Mouse (Mus musculus) CH12.LX (cell line): Measurements from ENCODE around the gene Ptpn14.

Experiments
- BHLHE40 ChIP-seq: IDR thresholded peaks from 2 replicates; pipeline ENCODE4 v1.6.1; 2011; ENCODE audit warnings: mild to moderate bottlenecking, low read depth, low read length, improper control_type of control experiment
- CHD2 ChIP-seq: IDR thresholded peaks from 2 replicates; pipeline ENCODE4 v1.6.1; 2011; ENCODE audit warnings: low read length, improper control_type of control experiment
- CTCF ChIP-seq, 2 experiments: IDR thresholded peaks in 1 of 2; conservative IDR thresholded peaks in 1 of 2; 2 replicates each; pipeline ENCODE4 v1.5.1; 2011 to 2012; ENCODE audit warnings: low read depth in 2 of 2, low read length in 2 of 2, improper control_type of control experiment in 1 of 2, inconsistent platforms in 1 of 2, mild to moderate bottlenecking in 1 of 2, moderate library complexity in 1 of 2
- EP300 ChIP-seq: IDR thresholded peaks from 2 replicates; pipeline ENCODE4 v1.6.1; 2011; ENCODE audit warnings: low read length, improper control_type of control experiment
- MAFK ChIP-seq: IDR thresholded peaks from 2 replicates; pipeline ENCODE4 v1.6.1; 2011; ENCODE audit warnings: low read length, improper control_type of control experiment; ENCODE audit not compliant: insufficient replicate concordance
- MAX ChIP-seq: IDR thresholded peaks from 2 replicates; pipeline ENCODE4 v1.6.1; 2011; ENCODE audit warnings: low read length, improper control_type of control experiment
- MAZ ChIP-seq: IDR thresholded peaks from 2 replicates; pipeline ENCODE4 v1.6.1; 2012; ENCODE audit warnings: low read depth, mild to moderate bottlenecking, inconsistent platforms, low read length, improper control_type of control experiment, moderate library complexity
- MEF2A ChIP-seq: IDR thresholded peaks from 2 replicates; pipeline ENCODE4 v1.6.1; 2014; ENCODE audit warnings: low read depth, mild to moderate bottlenecking, inconsistent platforms, low read length, improper control_type of control experiment, borderline replicate concordance
- MYC ChIP-seq: IDR thresholded peaks from 2 replicates; pipeline ENCODE4 v1.6.1; 2011; ENCODE audit warnings: low read depth, mild to moderate bottlenecking, improper control_type of control experiment, low read length
- POLR2A ChIP-seq: IDR thresholded peaks from 2 replicates; pipeline ENCODE4 v1.6.1; 2011; ENCODE audit warnings: low read depth, mild to moderate bottlenecking, improper control_type of control experiment, low read length
- TCF12 ChIP-seq: IDR thresholded peaks from 2 replicates; pipeline ENCODE4 v1.6.1; 2014; ENCODE audit warnings: low read depth, mild to moderate bottlenecking, inconsistent platforms, low read length, improper control_type of control experiment

- no peak for TF ChIP-seq MAZ
- TF ChIP-seq BHLHE40 = no peak
- TF ChIP-seq MAX = no peak
- TF ChIP-seq POLR2A = no peak
- no peak for TF ChIP-seq EP300
- peak in 1 of 2 experiments; percentile 33; a peak in 2 of 4 replicates for TF ChIP-seq CTCF (conservative IDR thresholded peaks at IDR 0.05 in 1 of 2, IDR thresholded peaks at IDR 0.05 in 1 of 2; ENCODE audit: low read depth in 2 of 2, low read length in 2 of 2)
- TF ChIP-seq MYC = no peak
- no peak for TF ChIP-seq TCF12
- no peak for TF ChIP-seq MAFK
- TF ChIP-seq CHD2 = no peak
- TF ChIP-seq MEF2A = no peak
Observed at GRCm38 (mm10) chr1:189869651-189870270, 141.7 kb downstream of the Ptpn14 start.
